Mouse (Mus musculus): ENCODE data around the gene Etv4.

Gene Etv4

GRCm38 (mm10) chr11:101785143-101785851, at the start of gene Etv4:
TSS of gene Etv4 (minus strand) at chr11:101785371.
- DNase-seq: peak; percentile 92 to 96

- peak; percentile 29 to 46 for DNase-seq
Measured at GRCm38 (mm10) chr11:101832001-101832400, 46.8 kb upstream of the Etv4 start.

DNA sequence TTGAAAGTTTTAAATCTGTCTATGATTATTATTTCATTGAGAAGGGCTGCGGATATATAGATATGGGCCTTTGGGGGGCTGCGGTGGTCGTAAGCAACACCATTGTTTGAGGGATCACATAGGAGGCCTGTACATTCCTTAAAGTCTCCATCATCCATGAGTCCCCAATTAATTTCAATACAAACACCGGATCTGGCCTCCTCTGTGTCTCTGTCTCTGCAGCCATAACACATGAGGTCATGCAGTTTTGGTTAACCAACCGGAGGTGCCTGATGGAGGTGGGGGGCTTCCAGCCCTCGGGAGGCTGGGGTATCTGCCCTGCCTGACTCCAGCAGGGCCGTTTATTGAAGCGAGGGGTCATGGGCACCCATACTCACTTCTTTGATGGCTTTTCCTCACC, 45.4 kb upstream of the Etv4 start:
- DNase-seq: no peak

DNA sequence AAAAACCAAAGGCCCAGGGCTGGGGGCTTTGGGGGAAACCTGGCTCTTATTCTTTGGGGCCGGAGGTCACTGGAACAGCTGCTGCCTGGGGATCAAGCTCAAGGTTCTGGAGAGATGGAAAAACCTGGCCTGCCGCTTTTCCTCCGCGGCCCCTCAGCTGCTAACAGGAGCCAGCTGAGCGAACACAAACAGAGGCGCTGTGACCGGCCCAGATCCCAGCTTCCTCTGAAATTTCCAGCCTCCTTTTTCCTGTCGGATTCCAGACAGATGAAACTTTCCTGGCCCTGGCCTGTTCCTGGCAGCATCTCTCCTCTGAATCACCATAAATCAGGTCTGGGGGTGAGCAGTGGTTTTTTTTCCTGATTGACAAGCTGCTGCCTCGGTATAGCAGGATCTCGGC, 44.9 kb upstream of the Etv4 start:
- peak; percentile 71 to 80 for DNase-seq

DNA sequence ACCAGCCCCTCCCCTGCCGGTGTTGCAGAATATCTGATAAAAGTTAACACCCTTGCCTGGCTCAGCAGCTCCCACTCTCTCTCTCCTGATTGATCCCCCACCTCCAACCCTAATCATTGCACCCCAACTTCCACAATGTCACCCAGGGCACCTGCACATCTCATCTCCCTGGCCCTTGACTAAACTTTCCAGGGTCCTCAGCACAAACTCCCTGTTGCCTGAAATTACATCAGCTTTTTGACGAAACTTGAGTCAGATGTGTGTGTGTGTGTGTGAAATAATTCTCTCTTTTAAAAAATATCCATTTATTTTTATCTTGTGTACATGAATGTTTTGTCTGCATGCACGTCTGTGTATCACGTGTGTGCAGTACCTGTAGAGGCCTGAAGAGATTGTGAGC, 43.5 kb upstream of the Etv4 start:
- DNase-seq: no peak

GRCm38 (mm10) chr11:101823210-101823609, 38.0 kb upstream of the Etv4 start:
- DNase-seq: no peak

DNA sequence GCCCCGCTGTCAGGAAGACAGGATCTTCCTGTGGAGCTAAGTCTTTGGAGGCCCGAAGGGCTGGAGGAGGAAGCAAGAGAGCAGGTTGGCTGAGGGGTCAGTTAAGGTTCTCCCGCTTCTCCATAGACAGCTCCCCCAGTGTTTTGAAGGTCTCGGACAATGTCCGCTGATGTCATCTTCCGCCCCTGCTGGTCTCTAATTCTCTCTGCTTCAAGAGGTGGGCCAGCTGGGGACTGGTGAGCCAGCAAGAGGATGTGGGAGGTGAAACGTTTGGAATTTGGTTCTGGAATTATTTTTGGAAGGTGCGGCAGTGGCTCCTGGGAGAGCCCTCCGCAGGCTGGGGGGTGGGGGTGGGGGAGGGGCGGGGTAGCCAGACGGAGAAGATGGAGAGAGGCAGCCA, 35.7 kb upstream of the Etv4 start:
- DNase-seq: peak; percentile 43 to 67

- no peak for DNase-seq
Measured at GRCm38 (mm10) chr11:101819853-101820252, 34.7 kb upstream of the Etv4 start.

GRCm38 (mm10) chr11:101815103-101816085, 30.2 kb upstream of the Etv4 start:
- DNase-seq: peak in 1 of 2 experiments; percentile 41

DNA sequence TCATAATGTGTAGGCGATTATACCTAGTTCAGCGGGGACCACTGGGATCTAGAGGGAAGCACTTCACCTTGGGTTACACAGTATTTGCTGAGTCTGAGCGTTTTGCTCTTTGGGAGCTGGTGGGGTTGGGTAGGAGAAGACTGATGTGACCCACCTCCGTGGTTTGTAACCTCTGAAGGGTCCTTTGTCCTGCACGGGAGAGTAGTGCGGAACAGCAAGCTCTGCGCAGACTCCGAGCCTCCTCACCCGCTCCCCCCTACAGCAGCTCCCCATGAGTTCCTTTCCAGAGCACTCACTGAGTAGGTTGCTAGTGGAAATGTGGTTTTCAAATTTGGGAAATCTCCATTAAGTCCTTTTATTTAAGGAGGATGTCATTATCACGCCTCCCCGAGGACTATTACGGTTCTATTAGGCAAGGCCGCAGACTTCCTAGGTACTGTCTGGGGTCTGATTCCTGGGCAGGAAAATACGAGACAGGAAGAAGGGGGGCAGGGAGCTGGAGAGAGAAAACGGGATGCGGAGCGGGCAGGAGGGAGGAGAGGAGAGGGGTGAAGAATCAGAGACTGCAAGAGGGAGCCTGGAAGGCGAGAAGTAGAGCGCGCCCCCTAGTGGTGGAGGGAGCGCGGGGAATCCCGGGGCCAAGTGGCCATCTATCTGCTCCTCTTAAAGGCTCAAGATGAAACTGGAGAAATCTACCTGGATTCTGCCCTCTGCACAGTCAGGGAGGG, 29.4 kb upstream of the Etv4 start:
- DNase-seq: peak; percentile 92 to 93

- DNase-seq: peak; percentile 91
Measured at GRCm38 (mm10) chr11:101813259-101813658, 28.1 kb upstream of the Etv4 start.

DNA sequence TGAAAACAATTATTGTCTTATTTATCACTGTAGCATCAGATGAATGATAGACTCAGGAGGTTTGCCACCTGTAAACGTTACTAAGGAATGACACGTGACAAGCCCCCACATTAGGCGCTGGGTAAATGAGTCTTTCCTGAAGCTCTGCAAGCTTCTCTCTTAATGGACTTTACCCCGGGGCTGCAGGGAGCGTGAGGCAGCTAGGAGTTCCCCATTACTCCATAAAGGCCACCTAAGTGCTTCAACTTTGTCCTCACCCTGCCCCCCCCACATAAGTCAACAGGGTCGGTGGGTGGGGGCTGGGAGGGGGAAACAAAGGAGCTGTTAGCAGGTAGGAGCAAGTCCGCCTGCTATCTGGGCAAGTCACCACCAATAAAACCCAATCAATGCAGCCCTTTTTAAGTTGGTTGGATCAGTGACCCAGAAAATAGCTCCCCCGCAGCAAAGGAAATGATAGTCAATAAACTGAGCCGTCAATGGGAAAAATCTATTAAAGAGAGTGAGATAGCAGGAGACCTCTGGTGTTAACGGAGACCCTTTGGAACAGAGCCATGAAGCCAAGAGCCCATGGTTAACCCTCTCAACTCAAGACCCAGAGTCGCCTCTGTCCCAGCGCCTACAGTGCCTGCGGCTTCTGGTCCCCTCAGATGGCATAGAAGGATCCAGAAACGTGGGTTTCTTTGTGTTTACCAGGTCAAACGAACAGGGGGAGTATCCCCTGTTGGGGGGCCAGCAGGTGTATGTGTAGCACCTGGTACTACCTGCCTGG, 24.1 kb upstream of the Etv4 start:
- DNase-seq: peak; percentile 12 to 38

- no peak for DNase-seq
Measured at GRCm38 (mm10) chr11:101807266-101807665, 22.1 kb upstream of the Etv4 start.

- no peak for DNase-seq
Measured at GRCm38 (mm10) chr11:101806741-101807140, 21.6 kb upstream of the Etv4 start.

DNA sequence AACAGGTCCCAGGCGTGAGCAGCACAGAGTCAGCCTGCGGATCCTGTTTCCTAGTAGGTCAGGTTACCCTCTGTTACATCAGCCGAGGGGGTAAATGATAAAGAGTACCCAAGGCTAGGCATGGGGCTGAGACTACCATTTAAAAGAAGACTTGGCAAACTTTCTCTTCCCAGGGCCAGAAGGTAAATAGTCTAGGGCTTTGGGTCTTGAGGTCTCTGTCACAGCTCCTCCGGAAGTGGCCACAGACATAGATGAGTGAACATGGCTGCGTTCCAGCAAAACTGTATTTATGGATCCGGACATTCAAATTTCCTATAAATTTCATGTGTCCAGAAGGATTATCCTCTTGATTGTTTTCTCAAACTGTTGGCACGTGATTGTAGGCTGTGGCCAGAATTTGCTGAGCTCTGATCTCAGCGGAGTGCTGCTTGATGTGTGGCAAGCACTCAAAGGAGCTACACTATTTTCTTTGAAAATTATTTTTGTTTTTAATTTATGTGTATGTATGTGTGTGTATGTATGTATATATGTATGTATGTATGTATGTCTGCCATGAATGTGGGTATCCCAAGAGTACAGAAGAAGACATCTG, 20.0 kb upstream of the Etv4 start:
- no peak for DNase-seq

DNA sequence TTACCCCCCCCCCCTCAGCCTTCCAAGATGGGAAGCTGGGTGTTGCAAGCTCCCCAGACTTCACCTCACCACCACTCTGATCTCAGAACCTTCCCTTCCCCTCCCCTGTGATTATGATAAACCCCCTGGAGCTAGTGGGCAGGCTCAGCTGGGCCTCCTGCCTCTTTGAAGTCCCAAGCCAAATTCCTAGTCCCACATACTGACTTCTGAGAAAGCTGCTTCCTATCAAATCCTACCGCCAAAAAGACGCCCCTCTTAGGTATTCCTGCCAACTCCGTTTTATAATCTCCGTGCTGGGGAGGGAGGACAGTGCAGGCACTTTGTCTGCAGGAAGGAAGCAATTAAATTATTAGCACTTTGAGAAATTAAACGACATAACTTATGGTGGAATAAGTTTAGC, 16.2 kb upstream of the Etv4 start:
- no peak for DNase-seq

DNA sequence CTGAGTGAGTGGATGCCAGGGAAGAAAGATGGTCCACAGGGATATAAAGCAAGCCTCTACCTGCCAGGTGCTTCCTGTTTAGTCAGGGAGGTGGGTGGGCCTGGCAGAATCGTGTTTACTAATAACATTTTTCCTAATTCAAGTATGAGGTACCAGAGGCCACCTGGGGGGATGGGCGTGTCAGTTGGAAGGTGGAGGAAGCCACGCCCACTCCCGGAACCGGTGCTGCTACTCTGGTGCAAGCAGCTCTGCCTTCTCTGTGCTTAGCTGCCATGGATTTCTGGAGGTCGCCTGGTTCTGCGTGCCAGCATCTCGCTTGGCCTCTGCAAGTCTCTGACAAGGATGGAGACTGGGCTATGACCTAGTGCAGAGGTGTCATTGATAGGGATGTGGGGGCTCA, 12.9 kb upstream of the Etv4 start:
- peak; percentile 24 to 37 for DNase-seq

- no peak for DNase-seq
Measured at GRCm38 (mm10) chr11:101797355-101797754, 12.2 kb upstream of the Etv4 start.

- DNase-seq: peak; percentile 74 to 82
Measured at GRCm38 (mm10) chr11:101790811-101791526, 5.8 kb upstream of the Etv4 start.

DNA sequence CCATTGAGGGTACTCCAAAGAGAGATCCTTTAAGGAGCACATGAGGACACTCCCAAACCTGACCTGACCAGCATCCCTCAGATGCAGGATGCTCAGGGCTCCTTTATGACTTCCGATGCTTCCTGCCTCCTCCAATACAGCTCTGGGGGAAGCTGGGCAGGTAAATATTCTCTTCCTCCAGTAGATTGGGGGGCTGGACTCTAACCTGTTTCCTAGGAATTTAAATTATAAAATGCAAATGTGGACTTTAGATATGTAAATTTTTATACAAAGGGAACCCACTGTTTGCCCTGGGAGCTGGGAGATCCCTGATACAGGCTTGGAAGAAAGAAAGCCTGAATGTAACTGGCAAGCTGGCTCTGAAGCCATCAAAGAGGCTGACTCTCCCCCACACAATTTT, 2.3 kb upstream of the Etv4 start:
- no peak for DNase-seq

- DNase-seq: peak in 1 of 2 experiments; percentile 44
Measured at GRCm38 (mm10) chr11:101786651-101787050, 1.5 kb upstream of the Etv4 start.

All from kidney, postnatal 4 days (tissue).